Mouse (Mus musculus): Measurements from ENCODE around the gene Sytl1.
A peak's percentile ranks its signal among the peaks of the same experiment; 100 is the strongest.

Sytl1 gene

DNA sequence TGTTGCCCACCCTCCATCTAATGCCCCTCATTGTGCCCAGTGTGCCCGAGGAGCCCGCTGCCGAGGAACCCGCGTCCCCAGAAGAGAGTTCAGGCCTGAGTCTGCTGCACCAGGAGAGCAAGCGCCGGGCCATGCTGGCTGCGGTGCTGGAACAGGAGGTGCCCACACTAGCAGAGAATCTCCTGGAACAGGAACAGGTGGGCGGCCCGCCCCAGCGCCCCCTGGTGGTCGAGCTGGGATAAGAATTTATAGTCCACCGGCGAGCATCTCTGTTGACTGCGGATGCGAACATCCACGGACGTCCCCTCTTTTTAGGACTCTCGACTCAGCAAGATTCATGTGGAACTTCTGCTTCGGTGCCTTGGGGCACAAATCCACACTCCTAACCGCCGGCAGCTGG, 12.3 kb downstream of the Sytl1 start:
- peak; percentile 86 to 91 for DNase-seq (ENCODE audit: low read depth in 2 of 2, low spot score in 2 of 2)

DNA sequence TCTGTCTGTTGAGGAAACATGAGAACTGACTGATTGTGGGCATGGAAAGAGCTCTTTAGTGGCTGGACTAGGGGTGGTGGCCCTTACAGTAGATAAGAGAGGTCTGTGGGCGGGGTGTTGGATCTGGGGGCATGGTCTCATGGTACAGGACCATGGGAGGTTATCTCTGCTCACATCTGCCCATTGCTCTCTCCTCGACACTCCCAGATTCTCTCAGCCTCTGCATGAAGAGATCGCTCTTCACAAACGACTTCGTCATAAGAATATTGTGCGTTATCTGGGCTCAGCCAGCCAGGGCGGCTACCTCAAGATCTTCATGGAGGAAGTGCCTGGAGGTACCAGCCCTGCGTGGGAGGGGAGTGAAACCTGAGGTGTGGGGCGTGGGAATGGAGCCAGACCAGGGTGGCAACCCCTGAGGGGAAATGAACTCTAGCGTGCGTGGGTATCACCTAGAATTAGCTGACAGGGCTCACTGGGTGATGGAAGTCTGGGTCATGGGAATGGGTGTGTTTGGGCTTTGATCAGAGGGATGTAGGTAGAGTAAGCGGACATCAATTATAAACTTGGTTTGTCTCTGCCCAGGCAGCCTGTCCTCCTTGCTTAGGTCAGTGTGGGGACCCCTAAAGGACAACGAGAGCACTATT, 15.0 kb downstream of the Sytl1 start:
- no peak for DNase-seq (ENCODE audit: low read depth in 2 of 2, low spot score in 2 of 2)

GRCm38 (mm10) chr4:133247072-133247471, 15.8 kb downstream of the Sytl1 start:
- no peak for DNase-seq (ENCODE audit: low read depth in 2 of 2, low spot score in 2 of 2)

DNA sequence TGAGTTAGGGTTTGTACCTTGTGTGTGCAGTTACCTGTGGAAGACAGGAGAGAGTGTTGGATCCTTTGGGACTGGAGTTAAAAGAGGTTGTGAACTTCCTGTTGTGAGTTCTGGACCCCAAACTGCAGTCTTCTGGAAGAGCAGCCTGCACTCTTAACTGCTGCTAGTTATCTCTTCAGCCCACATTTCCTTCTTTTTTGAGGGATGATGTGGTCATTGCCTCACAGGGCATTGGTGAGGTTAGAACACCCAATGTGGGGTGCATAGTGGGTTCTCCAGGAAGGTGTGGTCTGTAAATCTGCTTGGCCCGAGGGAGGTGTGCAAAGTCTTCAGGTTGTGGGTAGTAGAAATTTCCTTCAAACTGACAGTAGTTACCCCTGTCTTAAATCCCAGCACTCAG, 18.6 kb downstream of the Sytl1 start:
- DNase-seq (ENCODE audit: low read depth in 2 of 2, low spot score in 2 of 2), result no peak

DNA sequence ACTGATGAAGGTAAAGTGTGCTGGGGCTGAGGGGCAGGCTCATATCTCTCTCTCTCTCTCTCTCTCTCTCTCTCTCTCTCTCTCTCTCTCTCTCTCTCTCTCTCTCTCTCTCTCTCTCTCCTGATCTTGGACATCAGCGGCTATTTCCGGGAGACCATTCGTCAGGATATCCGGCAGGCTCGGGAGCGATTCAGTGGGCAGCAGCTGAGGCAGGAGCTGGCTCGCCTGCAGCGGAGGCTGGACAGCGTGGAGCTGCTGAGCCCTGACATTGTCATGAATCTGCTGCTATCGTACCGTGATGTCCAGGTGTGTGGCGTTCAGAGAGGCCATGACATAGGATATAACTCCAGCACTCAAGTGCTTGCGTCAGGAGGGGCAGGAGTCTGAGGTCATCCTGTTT, 19.4 kb downstream of the Sytl1 start:
- no peak for DNase-seq (ENCODE audit: low read depth in 2 of 2, low spot score in 2 of 2)

- DNase-seq (ENCODE audit: low read depth in 2 of 2, low spot score in 2 of 2), result no peak
Observed at GRCm38 (mm10) chr4:133242710-133243109, 20.2 kb downstream of the Sytl1 start.

DNA sequence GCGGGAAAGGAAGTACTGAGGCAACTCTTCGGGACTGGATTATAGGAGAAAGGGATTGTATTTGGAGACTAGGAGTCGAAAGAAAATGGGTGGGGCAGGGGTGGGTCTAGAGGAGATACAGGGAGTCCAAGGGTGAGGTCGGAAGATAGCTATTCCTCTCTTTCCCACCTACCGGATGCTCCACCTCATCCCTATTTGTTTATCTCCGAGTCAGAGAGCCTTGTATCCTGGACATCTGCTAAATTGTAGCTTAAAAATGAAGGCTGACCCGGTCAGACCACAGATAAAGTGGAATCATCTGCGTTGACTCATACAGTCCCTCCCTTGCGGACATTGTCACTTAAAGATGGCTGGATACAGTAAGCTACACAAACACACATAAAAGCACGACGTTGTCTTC, 21.0 kb downstream of the Sytl1 start:
- no peak for DNase-seq (ENCODE audit: low read depth in 2 of 2, low spot score in 2 of 2)

DNA sequence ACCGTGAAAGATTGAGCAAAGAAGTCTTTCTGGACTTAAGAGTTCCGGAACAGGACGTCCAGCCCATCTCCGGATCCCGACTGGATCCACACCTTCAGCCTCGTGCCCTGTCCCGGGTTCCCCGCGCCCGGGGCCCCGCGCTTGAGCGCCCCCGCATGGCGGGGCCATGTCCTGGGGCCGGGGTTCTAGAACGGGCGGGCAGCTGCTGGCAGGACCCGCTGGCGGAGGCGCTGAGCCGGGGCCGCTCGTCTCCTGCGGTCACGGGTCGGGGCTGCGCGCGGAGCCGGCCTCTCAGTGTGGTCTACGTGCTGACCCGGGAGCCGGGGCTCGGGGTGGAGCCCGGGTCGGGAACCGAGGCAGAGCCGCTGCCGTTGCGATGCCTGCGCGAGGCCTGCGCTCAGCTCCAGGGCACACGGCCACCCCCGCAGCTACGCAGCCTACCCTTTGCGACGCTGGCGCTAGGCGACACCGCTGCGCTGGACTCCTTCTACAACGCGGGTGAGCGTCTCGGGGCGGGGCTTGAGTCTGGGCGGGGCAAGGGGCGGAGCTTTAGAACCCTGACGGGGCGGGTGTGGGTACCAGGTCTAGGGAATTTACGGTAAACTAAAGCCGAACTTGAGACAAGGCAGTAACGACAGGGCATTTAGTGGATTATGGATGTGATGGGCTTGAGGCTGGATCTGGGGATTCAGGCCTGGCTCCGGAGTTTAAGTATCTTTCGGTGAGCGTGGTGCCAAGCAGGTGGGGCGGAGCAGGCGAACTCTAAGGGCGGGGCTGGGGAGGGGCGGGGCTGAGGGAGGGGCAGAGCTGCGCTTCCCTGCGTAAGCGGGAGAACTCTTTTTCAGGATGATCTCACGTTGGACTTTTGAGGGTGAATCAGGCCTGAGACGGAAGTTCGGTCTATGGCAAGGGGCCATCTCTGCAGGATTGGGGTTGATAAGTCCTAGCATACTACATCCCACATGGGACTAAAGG, 21.7 kb downstream of the Sytl1 start:
- DNase-seq (ENCODE audit: low read depth in 2 of 2, low spot score in 2 of 2), result peak; percentile 60 to 81

- DNase-seq (ENCODE audit: low read depth in 2 of 2, low spot score in 2 of 2), result no peak
Observed at GRCm38 (mm10) chr4:133240490-133240921, 22.4 kb downstream of the Sytl1 start, which contains the start of gene Map3k6. Gene Map3k6 (plus strand): TSS chr4:133240818.

DNA sequence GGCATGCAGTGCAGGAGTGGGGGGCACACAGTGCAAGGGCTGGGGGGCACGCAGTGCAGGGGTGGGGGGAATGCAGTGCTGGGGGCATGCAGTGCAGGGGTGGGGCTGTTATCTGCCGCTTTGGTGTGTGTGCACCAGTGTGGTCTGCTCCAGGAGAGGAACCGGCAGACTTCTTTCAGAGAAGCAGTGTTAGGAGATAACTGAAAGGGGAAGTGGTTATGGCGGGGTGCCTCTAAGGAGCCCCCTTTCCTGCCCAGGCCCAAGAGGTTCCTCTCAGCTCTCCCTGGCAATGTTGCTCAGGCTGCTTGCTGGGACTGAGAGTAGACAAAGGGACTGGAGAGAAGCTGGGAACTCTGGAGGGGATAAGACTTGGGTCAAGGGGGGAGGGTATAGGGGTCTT, 25.0 kb downstream of the Sytl1 start:
- DNase-seq (ENCODE audit: low read depth in 2 of 2, low spot score in 2 of 2), result no peak

- DNase-seq (ENCODE audit: low read depth in 2 of 2, low spot score in 2 of 2), result no peak
Observed at GRCm38 (mm10) chr4:133235415-133235814, 27.5 kb downstream of the Sytl1 start.

- no peak for DNase-seq (ENCODE audit: low read depth in 2 of 2, low spot score in 2 of 2)
Observed at GRCm38 (mm10) chr4:133234771-133235170, 28.1 kb downstream of the Sytl1 start.

DNA sequence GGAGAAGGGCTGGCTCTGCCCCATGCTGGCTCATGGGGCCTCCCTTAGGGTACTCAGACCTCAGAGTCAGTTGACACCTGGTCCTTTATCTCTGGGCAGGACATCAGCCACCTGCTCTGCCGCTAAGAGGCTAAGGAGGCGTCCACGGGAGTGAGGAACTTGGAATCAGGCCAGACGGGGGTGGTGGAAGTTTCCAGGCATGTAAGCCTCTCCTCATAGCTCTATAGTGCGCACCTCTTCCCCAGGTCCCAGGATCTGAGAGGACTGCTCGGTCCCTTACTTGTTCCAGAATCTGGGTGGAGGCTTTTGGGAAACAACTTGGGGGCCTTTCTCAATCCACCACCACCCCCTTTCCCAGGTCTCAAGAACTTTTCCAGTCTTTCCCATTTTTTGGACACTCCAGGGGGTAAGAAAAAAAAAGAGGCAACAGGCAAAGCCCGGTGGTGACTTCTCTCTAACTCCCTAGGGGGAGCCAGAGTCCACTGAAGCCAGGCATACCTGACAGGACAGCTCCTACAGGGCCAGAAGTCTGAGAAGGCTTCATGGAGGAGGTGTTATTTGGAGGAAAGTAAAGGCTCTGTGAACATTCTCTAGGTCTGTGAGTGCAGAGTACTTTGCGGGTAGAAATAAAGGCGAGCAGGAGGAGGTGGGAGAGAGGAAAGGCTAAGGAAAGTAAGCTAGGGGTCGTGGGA, 29.5 kb downstream of the Sytl1 start:
- peak in 1 of 2 experiments; percentile 36 for DNase-seq (ENCODE audit: low read depth in 2 of 2, low spot score in 2 of 2)

DNA sequence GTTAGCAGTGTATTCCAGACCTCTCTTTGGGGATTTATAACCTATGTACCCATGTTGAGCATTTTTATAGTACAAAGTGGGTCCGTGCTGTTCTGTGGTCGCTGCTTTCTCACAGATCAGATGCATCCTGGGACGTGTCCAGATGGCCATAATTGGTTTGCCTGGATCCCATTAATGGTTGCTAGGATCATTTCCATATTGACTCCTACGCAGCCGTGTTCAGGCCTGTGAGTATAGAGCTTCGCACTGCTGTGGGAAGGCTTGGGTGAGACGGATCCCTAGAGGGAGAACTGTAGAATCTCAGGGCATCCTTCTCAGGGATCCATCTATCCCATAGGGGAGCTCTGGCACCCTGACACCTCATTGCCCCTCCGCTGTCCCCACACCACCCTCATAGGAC, 33.3 kb downstream of the Sytl1 start:
- DNase-seq (ENCODE audit: low read depth in 2 of 2, low spot score in 2 of 2), result no peak

DNA sequence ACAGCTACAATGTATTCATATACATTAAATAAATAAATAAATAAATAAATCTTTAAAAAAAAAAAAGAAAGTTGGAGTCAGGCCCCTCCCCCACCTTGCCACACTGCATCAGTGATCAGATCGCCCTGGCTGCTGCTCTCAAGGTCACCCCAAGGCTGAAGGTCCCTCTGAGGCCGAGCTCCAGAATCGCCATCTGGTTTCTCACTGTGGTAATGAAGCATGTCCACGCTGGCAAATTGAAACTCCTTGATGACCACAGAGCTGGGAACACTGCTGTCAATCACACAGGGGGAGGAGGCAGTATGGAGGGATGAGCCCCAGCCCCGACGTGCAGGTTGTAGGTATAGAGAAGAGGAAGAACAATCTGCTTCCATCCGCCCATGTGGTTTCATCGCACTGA, 35.3 kb downstream of the Sytl1 start:
- DNase-seq (ENCODE audit: low read depth in 2 of 2, low spot score in 2 of 2), result no peak

GRCm38 (mm10) chr4:133226073-133226472, 36.8 kb downstream of the Sytl1 start:
- no peak for DNase-seq (ENCODE audit: low read depth in 2 of 2, low spot score in 2 of 2)

DNA sequence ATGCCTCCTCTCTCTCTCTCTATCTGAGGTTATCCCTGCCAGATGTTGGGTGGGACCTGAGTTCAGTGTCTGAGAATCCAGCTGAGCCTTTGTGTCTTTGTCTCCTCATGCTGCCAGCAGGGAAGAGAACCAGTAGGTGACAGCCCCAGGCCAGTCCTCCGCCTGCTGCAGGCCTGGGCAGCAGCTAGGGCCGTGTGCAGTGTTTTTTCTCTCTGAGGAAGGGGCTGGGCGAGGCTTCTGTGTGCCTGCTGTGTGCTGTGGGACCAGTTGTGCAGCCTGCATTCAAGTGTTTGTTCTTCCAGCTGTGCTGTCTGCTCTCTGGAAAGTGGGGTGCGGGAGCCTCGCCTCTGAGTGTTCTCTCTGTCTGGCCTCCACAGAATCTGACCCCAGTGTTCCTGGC, 39.0 kb downstream of the Sytl1 start:
- DNase-seq (ENCODE audit: low read depth in 2 of 2, low spot score in 2 of 2), result no peak

GRCm38 (mm10) chr4:133221701-133222100, 41.2 kb downstream of the Sytl1 start:
- DNase-seq (ENCODE audit: low read depth in 2 of 2, low spot score in 2 of 2), result no peak

GRCm38 (mm10) chr4:133220656-133221055, 42.3 kb downstream of the Sytl1 start:
- no peak for DNase-seq (ENCODE audit: low read depth in 2 of 2, low spot score in 2 of 2)

GRCm38 (mm10) chr4:133218745-133219144, 44.2 kb downstream of the Sytl1 start:
- DNase-seq (ENCODE audit: low read depth in 2 of 2, low spot score in 2 of 2), result no peak

DNA sequence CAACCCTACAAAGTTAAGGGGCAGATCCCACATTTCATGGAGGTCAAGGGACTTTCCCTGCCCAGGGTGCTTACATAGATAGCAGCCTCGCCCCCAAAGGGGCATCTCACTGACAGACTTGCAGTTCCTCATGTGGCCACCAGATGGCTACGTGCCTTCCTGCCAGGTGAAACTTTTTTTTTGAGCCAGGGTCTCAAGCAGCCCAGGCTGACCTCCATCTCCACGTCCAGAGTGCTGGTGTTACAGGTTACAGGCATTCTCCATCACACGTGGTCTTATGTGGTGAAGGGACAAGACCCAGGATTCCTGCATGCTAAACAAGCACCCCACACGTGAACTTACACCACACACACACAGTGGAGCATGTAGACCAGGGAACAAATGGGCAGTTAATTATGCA, 45.3 kb downstream of the Sytl1 start:
- DNase-seq (ENCODE audit: low read depth in 2 of 2, low spot score in 2 of 2), result peak; percentile 63 to 68

- no peak for DNase-seq (ENCODE audit: low read depth in 2 of 2, low spot score in 2 of 2)
Observed at GRCm38 (mm10) chr4:133213661-133214060, 49.3 kb downstream of the Sytl1 start.
